Mouse (Mus musculus) heart, adult 2 months (tissue): ENCODE results near the gene Hs3st4. TPM values are rescaled to one million over a fixed set of nuclear protein-coding genes. Genes with fewer than 3 reads are reported as not detected.

Source experiments
- DNase-seq, 2 experiments: peaks; one replicate each; pipeline ENCODE4 v3.0.0; 2021
- H3K27ac ChIP-seq: fragments of 200-600 bp; 2 replicates; pipeline ENCODE4 v1.8.1; 2022
- H3K27me3 ChIP-seq: fragments of 200-500 bp; 2 replicates; pipeline ENCODE4 v1.6.1; 2012; ENCODE audit warnings: mild to moderate bottlenecking, low read length, inconsistent platforms, mixed read lengths; ENCODE audit not compliant: control insufficient read depth, insufficient read depth
- H3K36me3 ChIP-seq: fragments of 200-500 bp; 2 replicates; pipeline ENCODE4 v1.6.1; 2012; ENCODE audit warnings: low read length, inconsistent platforms; ENCODE audit not compliant: control insufficient read depth, insufficient read depth
- H3K4me1 ChIP-seq: fragments of 200-500 bp; 2 replicates; pipeline ENCODE4 v1.6.1; 2011; ENCODE audit warnings: low read length; ENCODE audit not compliant: control insufficient read depth, insufficient read depth
- H3K4me3 ChIP-seq: fragments of 200-600 bp; 2 replicates; pipeline ENCODE4 v1.8.1; 2022
- H3K79me2 ChIP-seq: fragments of 200-500 bp; replicated peaks from 2 replicates; pipeline ENCODE4 v1.6.1; 2012; ENCODE audit warnings: mild to moderate bottlenecking, inconsistent platforms, low read length, moderate library complexity, mixed read lengths; ENCODE audit not compliant: control insufficient read depth, insufficient read depth
- H3K9ac ChIP-seq: fragments of 200-500 bp; 2 replicates; pipeline ENCODE4 v1.6.1; 2012; ENCODE audit warnings: low read depth, mild to moderate bottlenecking, control low read depth, inconsistent platforms, low read length, mixed read lengths
- CTCF ChIP-seq: fragments of 200-600 bp; IDR thresholded peaks from 2 replicates; pipeline ENCODE4 v1.8.1; 2022; ENCODE audit warnings: antibody characterized with exemption, mild to moderate bottlenecking, moderate library complexity
- EP300 ChIP-seq: fragments of 200-500 bp; IDR thresholded peaks from 2 replicates; pipeline ENCODE4 v1.6.1; 2011; ENCODE audit warnings: low read depth, low read length, control low read depth; ENCODE audit not compliant: insufficient read depth
- POLR2A ChIP-seq: fragments of 200-500 bp; IDR thresholded peaks from 2 replicates; pipeline ENCODE4 v1.6.1; 2011; ENCODE audit warnings: mild to moderate bottlenecking, low read depth, low read length, control low read depth; ENCODE audit not compliant: insufficient read depth
- WGBS: fragments of 180-500 bp; shearing (Covaris S2); methylation state at CpG from one replicate; pipeline ENCODE4 v1.1.7; 2018; 5-methylcytosine and 5-hydroxymethylcytosine counted together
- intact Hi-C: fragments of 180-260 bp; cut with DNase I; formaldehyde crosslinking; loops from one replicate; pipeline ENCODE4 v1.15.1; 2025
- polyA plus RNA-seq: library from polyadenylated mRNA; depleted of rRNA; stranded (reverse); fragments of >200 nt; gene quantifications from 2 replicates; pipeline ENCODE4 v1.2.3, GENCODE M21; 2012
- total RNA-seq, 2 experiments: library from RNA; stranded (reverse); gene quantifications; 2 replicates each; pipeline ENCODE4 v1.2.3; 2021

The Hs3st4 gene
- total and polyA plus RNA-seq, 3 experiments, result 0.06 to 0.13 TPM; not detected in 1

GRCm38 (mm10) chr7:124171992-124172391 is 189.3 kb downstream of the Hs3st4 start:
- Histone ChIP-seq H3K79me2 (no peaks in the 10 kb centered on the region), H3K27me3 (no peaks in the 10 kb centered on the region), H3K36me3 (no peaks in the 10 kb centered on the region), H3K9ac (no peak overlapping the region), H3K4me1 (no peaks in the 10 kb centered on the region), H3K27ac (no peak overlapping the region), H3K4me3 (no peak overlapping the region)
- DNase-seq, result no peak
- TF ChIP-seq POLR2A, result no peak
- TF ChIP-seq EP300, result no peak
- TF ChIP-seq CTCF, result no peak
- intact Hi-C loops, result no loop called here

- no peaks in the 10 kb centered on the region for H3K36me3 ChIP-seq
- 36% methylated on average over 3 of the region's 3 CpGs for WGBS
- TF ChIP-seq POLR2A (no peak), EP300 (no peak), CTCF (no peak)
- H3K4me1 ChIP-seq, result no peaks in the 10 kb centered on the region
- H3K27ac ChIP-seq, result no peak overlapping the region
- no peaks in the 10 kb centered on the region for H3K79me2 ChIP-seq
- intact Hi-C loops, result no loop called here
- H3K4me3 ChIP-seq, result no peak overlapping the region
- H3K27me3 ChIP-seq, result no peaks in the 10 kb centered on the region
- DNase-seq, result no peak
- H3K9ac ChIP-seq, result no peak overlapping the region
Observed at GRCm38 (mm10) chr7:124180926-124181325, 198.3 kb downstream of the Hs3st4 start.

GRCm38 (mm10) chr7:124184693-124185092 is 202.0 kb downstream of the Hs3st4 start:
- Histone ChIP-seq H3K79me2 (no peaks in the 10 kb centered on the region), H3K36me3 (no peaks in the 10 kb centered on the region), H3K4me1 (no peaks in the 10 kb centered on the region), H3K27ac (no peak overlapping the region), H3K4me3 (no peak overlapping the region), H3K9ac (no peak overlapping the region), H3K27me3 (no peaks in the 10 kb centered on the region)
- TF ChIP-seq CTCF, result no peak
- no peak for TF ChIP-seq EP300
- no peak for TF ChIP-seq POLR2A
- no peak for DNase-seq
- intact Hi-C loops, result no loop called here
- WGBS, result 60% methylated on average over 1 of the region's 1 CpGs

GRCm38 (mm10) chr7:124198811-124199570 is 216.3 kb downstream of the Hs3st4 start:
- intact Hi-C loops, result no loop called here
- Histone ChIP-seq H3K9ac (no peak overlapping the region), H3K79me2 (no peaks in the 10 kb centered on the region), H3K36me3 (no peaks in the 10 kb centered on the region), H3K27me3 (no peaks in the 10 kb centered on the region), H3K4me3 (no peak overlapping the region), H3K4me1 (no peaks in the 10 kb centered on the region), H3K27ac (no peak overlapping the region)
- 65% methylated on average over 6 of the region's 6 CpGs for WGBS
- TF ChIP-seq CTCF, result no peak
- no peak for TF ChIP-seq POLR2A
- no peak for DNase-seq

- WGBS, result 91% methylated on average over 1 of the region's 1 CpGs
- Histone ChIP-seq H3K27ac (no peak overlapping the region), H3K9ac (no peak overlapping the region), H3K4me3 (no peak overlapping the region), H3K27me3 (no peaks in the 10 kb centered on the region), H3K36me3 (no peaks in the 10 kb centered on the region), H3K4me1 (no peaks in the 10 kb centered on the region), H3K79me2 (no peaks in the 10 kb centered on the region)
- TF ChIP-seq CTCF (no peak), POLR2A (no peak)
- no peak for DNase-seq
- intact Hi-C loops, result no loop called here
Observed at GRCm38 (mm10) chr7:124216921-124217320, 234.3 kb downstream of the Hs3st4 start.

GRCm38 (mm10) chr7:124220556-124220955 is 237.9 kb downstream of the Hs3st4 start:
- intact Hi-C loops, result no loop called here
- no peak for TF ChIP-seq POLR2A
- no peak for TF ChIP-seq CTCF
- no peak for TF ChIP-seq EP300
- no peaks in the 10 kb centered on the region for H3K4me1 ChIP-seq
- no peaks in the 10 kb centered on the region for H3K79me2 ChIP-seq
- no peak overlapping the region for H3K4me3 ChIP-seq
- no peak overlapping the region for H3K27ac ChIP-seq
- H3K27me3 ChIP-seq, result no peaks in the 10 kb centered on the region
- H3K9ac ChIP-seq, result no peak overlapping the region
- no peak for DNase-seq
- no peaks in the 10 kb centered on the region for H3K36me3 ChIP-seq
- WGBS, result 60% methylated on average over 10 of the region's 10 CpGs
